Mouse (Mus musculus) cerebellum, adult 11-12 months (tissue): ENCODE data around the gene Shisa7.
"Not testable (repeated sequence)": the region's sequence is repeated elsewhere in the genome, so short reads cannot be mapped to it uniquely, and the experiment has no call there.

Experiments
- DNase-seq: peaks from one replicate; pipeline ENCODE4 v3.0.0; 2022

The Shisa7 gene

DNA sequence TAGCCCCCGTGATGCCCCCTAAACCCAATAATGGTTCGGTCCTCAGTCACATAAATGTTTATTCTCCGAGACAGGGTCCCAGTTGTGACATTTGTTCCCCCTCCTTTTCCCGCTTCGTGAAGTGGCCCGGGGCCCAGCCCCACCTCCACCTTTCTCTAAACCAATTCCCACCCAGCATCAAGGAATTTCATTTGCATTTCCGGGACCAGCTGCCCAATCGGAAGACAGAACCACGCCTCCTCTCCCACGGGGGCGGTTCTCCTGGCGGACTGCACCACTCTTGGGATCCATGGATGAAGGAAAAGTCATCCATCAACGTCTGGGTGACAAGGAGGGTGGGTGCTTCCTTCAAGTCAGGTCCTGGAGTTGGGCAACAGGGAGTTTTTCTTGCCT is 417 bp upstream of the Shisa7 start:
- DNase-seq: peak; percentile 82

GRCm38 (mm10) chr7:4843604-4844244 is 772 bp downstream of the Shisa7 start:
- peak; percentile 49 for DNase-seq

DNA sequence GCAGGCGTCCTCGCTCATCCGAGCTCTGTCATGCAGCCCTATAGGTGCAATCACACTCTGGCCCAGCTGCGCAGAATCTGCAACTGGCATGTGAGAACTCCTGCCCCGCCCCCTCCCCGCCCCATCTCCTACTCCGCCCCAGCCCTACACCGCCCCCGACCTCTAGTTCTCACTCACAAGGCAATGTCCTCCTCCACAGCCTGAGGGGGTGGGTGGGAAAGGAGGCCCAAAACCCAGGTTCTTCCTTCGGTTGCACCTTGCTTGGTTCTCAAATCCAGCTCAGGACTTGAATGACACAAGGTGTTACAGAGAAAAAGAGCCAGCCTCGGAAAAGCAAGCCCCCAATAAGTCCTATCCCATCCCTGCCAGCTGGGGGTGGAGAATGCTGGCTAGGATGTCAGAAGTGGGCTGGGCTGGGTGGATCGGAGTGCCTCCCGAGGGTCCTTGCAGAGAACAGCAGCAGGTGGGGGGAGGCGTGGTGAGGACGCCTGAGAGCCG is 1.8 kb downstream of the Shisa7 start:
- DNase-seq: no peak

GRCm38 (mm10) chr7:4842077-4842476 is 2.4 kb downstream of the Shisa7 start:
- no peak for DNase-seq

DNA sequence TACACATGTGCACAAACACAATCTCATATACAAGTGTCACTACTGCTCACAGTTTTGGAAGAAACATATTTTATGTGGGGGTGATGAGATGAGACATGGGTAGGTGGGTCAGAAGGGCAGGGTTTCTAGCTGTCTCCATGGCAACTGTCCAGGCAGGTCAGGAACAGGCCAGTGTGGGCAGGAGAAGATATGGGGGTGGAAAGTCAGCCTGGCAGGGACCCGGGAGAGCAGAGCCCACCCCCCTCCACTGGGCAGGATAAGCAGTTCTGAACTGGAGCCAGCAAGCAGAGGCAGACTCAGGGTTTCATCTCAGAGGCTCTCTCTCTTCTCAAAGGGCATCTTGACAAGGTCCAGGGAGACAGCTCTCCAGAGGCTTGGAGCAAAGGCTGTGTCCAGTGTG is 6.9 kb downstream of the Shisa7 start:
- peak; percentile 47 for DNase-seq

DNA sequence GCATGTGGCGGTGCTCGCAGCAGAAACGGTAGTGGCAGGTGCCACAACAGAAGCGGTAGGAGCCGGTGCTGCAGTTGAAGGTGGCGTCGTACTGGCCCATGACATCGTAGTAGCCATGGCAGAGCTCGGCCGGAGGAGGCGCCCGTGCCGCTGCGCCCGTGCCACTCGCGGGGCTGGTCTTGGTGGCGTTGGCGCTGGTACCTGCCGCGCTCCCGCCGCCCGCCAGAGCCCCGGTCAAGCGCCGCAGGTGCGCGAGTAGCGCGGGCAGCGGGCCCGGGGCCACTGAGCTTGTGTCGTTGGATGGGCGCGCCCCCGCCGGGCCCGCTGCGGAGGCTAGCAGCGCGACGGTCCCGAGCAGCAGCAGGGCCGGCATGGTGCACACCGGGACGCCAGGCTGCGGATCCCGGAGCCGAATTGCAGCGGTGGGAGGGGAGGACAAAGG is 8.1 kb downstream of the Shisa7 start:
- peak; percentile 89 for DNase-seq

DNA sequence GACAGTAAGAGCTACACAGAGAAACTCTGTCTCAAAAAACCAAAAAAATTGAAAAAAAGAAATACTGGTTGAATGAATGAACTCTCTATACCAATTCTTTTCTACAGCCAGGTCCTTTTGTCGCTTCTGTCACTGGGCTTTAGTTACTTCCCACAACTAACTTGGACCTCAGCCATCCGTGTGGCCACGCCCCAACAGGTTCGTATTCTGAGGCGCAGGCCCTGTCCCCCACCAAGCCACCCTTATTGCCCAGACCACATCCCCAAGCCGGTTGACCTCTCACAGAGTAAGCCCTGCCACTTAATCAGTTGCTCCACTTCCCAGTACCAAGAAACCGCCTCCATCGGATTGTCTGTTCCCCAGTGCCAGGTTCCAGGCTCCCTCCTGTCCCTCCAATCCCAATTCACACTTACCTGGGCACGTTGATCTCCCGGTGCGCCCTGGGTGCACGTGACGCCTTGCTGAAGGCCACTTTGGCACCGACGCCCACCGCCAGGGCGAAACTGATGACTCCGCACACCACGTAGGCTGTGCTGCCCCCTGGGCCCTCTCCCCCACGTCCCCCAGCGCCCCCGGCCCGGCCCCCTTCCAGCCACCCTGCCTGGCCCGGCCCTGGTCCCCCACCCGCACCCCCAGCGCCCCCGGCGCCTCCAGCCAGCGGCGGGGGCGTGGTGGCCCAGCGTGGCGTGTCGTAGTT is 8.7 kb downstream of the Shisa7 start:
- no peak for DNase-seq

DNA sequence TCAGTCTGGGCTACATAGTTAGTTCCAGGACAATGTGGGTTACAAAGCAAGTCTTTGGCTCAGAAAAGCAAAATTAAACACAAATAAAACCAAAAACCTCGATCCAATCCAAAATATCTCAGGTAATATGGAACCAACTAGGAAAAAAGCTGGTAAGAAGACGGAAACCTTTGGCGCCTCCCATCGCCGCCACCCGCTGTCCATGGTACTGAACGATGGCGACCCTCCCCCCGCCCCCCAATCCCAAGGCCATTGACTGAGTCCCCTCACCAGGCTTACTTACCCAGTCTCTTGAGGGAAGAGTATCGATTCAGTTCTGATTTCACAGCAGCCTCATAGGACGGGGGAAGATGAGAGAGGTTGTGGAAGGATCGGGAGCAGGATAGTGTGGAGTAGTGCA is 14.0 kb downstream of the Shisa7 start:
- DNase-seq: no peak

DNA sequence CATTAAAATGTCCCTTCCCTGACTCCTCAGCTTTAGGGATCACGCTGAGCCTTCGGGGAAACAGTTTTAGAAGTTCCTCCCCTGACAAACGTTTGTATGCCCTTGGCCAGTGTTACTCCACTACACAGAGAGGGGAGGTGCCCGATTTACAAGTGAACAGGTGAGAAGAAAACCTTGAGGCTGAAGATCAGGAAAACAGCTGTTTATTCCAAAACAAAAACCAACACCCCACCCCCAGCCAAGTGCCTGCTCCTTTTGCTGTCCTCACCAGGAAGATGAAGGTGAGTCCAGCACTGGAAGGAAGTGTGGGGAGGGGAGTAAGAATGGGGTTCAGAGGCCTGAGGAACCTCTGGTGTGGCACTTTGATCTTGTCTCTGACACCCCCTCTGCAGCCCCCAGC is 19.1 kb downstream of the Shisa7 start:
- DNase-seq: no peak

- no peak for DNase-seq
Observed at GRCm38 (mm10) chr7:4822162-4822907, 22.2 kb downstream of the Shisa7 start.

DNA sequence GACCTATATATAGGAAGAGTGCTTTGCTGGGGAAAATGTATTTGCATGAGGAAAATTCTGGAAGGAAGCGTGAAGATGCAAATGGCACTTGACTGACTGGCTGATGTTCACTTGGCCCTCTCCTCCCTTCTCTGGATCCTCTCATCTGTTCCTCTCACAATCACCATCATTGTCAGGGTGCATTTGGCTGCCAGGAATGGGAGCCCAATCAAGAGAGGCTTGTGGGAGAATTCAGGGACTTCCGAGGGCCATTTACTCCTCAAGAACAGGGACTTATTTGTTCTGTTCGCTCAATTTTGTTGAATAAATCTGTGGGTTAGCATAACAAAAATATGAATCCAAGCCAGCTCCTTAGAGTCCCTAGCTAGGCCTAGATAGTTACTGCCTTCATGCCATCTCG is 22.8 kb downstream of the Shisa7 start:
- DNase-seq: no peak

DNA sequence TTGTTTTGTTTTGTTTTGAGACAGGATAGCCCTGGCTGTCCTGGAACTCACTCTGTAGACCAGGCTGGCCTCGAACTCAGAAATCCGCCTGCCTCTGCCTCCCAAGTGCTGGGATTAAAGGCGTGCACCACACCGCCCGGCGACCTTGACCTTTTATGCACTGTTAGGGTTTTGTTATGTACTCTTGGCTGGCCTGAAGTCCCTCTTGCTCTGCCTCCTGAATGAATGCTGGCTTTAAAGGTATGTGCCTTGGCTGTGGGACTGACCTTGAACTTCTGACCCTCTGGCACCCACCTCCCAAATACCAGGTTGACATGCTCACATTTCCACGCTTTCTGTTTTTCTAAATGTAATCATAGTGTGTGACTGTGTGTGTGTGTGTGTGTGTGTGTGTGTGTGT is 23.6 kb downstream of the Shisa7 start:
- DNase-seq: not testable (repeated sequence)

DNA sequence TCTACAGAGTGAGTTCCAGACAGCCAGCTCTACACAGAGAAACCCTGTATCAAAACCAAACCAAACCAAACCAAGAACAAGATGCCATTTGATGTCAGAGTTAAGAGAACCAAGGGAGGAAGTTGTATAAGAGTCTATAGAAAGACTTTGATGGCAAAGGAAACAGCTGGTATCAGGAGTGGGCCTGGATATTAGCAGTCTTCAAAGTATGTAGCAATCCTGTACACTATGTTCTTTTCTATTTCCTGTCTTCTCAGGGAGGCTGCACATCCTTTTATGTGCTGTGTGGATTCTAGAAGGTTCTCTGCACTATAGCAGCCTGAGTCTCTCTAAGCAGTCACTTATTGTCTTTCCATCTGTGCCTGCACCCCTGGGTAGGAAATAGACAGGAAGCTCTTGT is 27.9 kb downstream of the Shisa7 start:
- DNase-seq: no peak

GRCm38 (mm10) chr7:4813105-4813791 is 31.2 kb downstream of the Shisa7 start:
- DNase-seq: peak; percentile 51

GRCm38 (mm10) chr7:4812303-4813104 is 32.0 kb downstream of the Shisa7 start, which contains the start of gene Ube2s:
Gene Ube2s, minus strand, starts transcription at chr7:4812590.
- DNase-seq: peak; percentile 99

GRCm38 (mm10) chr7:4811842-4812302 is 32.6 kb downstream of the Shisa7 start:
- DNase-seq: peak; percentile 76

DNA sequence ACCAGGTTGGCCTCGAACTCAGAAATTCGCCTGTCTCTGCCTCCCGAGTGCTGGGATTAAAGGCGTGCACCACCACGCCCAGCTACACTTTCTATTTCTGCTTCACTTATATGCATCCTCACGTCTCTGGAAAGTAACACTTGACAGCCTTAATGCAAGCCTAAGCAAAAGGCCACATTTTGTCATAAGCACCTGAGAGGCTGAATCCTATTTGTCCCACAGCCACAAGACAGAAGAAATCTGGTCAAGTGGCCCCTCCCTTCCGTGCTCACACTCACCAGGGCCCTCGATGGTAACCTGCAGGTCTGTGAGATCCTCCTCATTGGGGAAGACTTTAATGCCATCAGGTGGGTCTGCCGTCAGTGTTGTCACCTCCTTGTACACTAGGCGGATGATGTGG is 33.4 kb downstream of the Shisa7 start:
- DNase-seq: peak; percentile 34

DNA sequence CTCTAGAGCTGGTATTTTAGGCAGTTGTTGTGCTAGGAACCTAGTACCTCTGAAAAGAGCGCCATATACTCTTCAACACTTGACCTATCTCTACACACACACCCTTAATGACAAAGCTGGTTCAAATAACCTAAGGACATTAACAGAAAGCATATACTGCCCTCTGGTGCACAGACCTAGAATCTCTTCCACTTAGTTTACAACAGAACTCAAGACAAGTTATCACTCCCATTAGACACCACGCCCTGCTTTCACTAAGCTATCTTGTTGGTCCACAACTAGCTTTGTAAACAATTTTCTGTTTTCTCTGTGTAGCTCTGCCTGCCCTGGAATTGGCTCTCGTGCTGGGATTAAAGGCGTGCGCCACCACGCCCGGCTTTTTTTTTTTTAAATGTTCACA is 37.8 kb downstream of the Shisa7 start:
- DNase-seq: no peak

- DNase-seq: no peak
Observed at GRCm38 (mm10) chr7:4802247-4802646, 42.2 kb downstream of the Shisa7 start.

GRCm38 (mm10) chr7:4795767-4796433 is 48.6 kb downstream of the Shisa7 start:
- peak; percentile 34 for DNase-seq

GRCm38 (mm10) chr7:4794631-4795168 is 49.8 kb downstream of the Shisa7 start:
- no peak for DNase-seq
